In the genomic region with DNA sequence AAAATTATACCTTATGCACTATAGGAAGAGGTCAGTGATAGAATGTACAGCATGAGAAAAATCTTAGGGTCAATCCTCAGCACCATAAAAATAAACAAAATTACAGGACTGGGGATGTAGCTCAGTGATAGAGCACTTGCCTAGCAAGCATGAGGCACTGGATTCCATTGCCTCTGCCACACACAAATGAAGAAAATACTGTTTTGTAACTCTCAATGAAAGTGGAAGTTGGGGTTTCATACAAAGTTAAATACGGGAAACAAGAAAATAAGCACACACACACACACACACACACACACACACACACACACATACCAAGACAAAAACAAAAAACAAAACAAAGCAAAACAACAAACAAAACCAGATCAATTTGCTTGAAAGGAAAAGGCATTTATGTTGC, we compare ENCODE assay signal across 20 mouse cellular contexts. TPM values are rescaled to one million over a fixed set of nuclear protein-coding genes. Genes with fewer than 3 reads are reported as not detected.
"Had no signal": no experiment of that assay in that cellular context is flagged by ENCODE, and none has a peak within 500 bp of the region (broad histone marks: within the 10 kb centered on the region; RNA-seq: fewer than 3 reads in every experiment).

No protein-coding gene starts in this region.

- H3K27me3 ChIP-seq: midbrain, embryonic 12.5 days; neural tube, embryonic 13.5 days; neural tube, embryonic 15.5 days had no signal

- DNase-seq: lung, adult 18-20 months; lung, embryonic 14.5 days; lung, postnatal 10 days; lung, postnatal 4 days; midbrain, embryonic 14.5 days; retina, postnatal 1 day; right cerebral cortex, adult 18-20 months; right cerebral cortex, postnatal 25 days; right cerebral cortex, postnatal 4 days; spleen, adult 18-20 months; thymus, adult 18-20 months; thymus, postnatal 14 days; thymus, postnatal 36 days had no signal

- ATAC-seq: midbrain, embryonic 16.5 days had no signal

- H3K9ac ChIP-seq: lung, embryonic 14.5 days; midbrain, embryonic 12.5 days; neural tube, embryonic 13.5 days; neural tube, embryonic 15.5 days had no signal

- H3K4me1 ChIP-seq: midbrain, embryonic 10.5 days; midbrain, embryonic 12.5 days; neural tube, embryonic 13.5 days; neural tube, embryonic 15.5 days had no signal

- H3K36me3 ChIP-seq: midbrain, embryonic 10.5 days; midbrain, embryonic 12.5 days; neural tube, embryonic 13.5 days; neural tube, embryonic 15.5 days had no signal

- H3K27ac ChIP-seq: midbrain, embryonic 10.5 days; midbrain, embryonic 12.5 days; neural tube, embryonic 13.5 days; neural tube, embryonic 15.5 days had no signal

- H3K4me3 ChIP-seq: midbrain, embryonic 10.5 days; midbrain, embryonic 12.5 days; myocyte; neural tube, embryonic 13.5 days; neural tube, embryonic 15.5 days had no signal

RNA-seq across cellular contexts. Expression of a gene that starts 10.1 kb away (rescaled TPM):
- total RNA-seq: megakaryocyte-erythroid progenitor cell, adult 5-6 weeks had no signal
